Mouse (Mus musculus): ENCODE data around the gene Ankrd24.

Gene Ankrd24

DNA sequence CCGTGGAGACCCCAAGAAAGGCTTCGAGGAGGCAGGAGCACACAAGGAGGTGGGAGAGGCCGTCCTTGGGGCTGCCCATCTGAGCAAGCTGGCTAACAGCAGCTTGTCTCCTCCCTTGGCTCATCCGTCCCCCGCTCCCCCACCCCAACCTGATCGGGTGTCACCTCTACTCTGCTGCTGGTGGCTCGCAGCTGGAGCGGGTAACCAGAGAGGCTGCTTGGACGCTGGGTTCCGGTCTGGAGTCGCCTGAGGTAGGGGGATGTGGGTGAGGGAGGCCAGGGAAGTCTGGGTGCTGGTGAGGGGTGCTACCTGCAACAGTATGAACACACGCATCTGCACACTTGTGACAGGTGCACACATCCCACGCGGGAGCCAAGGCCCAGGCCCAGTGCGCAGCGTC, at the start of gene Ankrd24:
TSS of gene Ankrd24 (plus strand) at position 151 of the 400 bp plus-strand sequence.
- peak; percentile 73 for DNase-seq

DNA sequence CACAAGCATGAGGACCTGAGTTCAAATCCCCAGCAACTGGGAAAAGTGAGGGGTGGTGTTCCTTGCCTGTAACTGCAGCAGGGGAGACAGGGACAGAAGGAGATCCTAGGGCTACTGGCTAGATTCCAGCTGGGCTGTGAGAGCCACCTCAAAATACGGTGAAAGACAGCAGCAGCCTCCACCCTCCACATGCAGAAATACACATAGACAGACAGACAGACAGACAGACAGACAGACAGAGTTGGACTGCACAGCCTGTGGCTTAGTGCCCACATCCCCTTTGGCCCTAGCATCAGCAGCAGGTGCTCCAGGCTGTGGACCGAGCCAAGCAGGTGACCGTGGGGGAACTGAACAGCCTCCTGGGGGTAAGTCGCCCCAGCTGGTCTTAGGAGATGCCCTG, 48.4 kb upstream of the Ankrd24 start:
- DNase-seq: peak; percentile 78

DNA sequence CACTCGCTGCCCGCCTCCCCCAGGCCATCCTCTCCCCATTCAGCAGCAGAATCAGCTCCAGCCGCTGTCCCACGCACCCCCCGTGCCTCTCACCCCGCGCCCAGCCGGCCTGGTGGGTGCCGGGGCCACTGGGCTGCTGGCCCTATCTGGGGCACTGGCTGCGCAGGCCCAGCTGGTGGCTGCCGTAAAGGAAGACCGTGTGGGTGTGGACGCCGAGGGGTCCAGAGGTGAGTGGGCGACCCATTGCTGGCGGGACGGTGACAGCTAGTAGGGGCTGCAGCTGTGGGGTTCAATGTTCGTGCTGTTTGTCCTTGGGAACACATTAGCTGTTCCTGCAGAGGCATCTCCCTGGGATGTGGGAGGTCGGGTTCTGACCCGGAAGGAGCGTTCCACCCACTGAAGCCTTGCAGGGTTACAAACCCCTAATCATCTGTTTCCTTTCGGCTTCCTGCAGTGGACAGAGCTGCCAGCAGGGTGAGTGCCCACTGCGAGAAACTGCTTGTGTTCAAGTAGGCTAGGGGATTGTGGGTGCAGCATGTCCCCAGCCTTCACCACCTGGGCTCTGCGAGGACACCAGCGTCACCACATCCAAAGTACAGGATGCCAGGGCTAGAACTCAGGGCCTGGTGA, 47.8 kb upstream of the Ankrd24 start:
- DNase-seq: no peak

DNA sequence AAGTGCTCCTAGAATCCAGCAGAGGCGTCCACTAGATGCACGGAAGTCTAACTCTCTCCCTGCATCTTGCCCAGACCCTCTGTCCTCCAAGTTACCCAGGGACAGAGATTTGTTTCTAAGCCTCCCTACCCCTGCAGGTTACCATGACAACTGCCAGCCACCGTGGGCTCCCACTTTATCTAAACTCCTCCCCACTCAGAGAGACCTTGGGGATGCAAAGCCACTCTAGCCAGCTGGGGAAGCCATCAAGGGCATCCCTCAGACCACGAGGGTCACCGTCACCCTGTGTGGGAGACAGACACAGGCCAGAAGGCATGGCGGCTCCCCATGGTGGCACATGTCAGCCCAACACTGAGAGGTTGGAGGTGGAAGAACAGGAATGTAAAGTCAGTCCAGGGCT, 45.0 kb upstream of the Ankrd24 start:
- DNase-seq: no peak

DNA sequence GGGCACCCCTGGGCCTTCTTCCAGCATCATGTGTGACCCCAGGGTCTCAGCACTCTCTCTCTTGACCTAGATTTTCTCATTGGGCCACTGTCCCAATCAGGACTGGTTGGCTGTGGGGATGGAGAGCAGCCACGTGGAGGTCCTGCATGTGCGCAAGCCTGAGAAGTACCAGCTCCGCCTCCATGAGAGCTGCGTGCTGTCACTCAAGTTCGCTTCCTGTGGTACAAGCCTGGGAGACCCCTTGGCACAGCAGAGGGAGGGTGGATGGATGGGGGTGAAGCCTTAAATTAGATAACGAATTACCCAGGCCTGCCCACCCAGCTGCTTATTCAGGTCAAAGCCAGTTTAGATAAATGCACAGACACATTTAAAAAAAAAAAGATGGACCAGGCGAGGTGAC, 39.6 kb upstream of the Ankrd24 start:
- peak; percentile 35 for DNase-seq

DNA sequence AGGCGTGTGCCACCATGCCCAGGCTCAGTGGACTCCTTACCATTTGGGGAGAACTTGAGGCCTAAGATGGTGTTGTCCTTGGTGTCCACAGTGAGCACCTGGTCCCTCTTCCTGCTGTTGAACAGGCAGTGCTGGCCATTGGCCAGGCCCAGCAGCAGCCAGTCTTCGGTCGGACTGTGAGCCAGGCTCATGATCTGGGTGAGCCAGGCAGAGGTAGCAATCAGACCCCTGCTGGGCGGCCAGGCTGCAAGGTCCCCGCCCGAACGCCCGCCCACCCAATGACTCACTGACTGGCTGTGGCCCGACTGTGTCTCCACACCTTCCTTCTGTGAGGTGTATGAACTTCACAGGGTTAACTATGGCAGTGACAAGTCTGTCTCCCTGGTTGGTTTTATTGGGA, 36.5 kb upstream of the Ankrd24 start:
- DNase-seq: peak; percentile 66

DNA sequence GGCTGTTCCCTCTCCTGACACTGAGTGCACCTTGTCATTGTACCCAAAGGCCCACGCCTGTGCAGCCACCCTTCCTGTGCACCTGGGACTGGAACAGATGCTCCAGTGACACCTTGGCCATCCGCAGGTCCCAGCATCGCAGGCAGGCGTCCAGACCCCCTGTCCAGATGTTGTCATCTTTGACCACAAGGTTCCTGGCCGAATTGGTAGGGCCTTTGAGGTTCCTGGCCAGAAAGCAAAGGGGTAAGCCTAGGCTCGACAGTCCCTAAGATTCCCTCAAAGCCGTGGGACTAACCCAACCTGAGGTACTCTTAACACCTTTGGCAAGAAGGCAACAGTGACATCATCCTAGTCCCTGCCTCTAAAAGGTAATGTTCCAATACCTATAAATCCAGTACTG, 35.7 kb upstream of the Ankrd24 start:
- DNase-seq: peak; percentile 59

DNA sequence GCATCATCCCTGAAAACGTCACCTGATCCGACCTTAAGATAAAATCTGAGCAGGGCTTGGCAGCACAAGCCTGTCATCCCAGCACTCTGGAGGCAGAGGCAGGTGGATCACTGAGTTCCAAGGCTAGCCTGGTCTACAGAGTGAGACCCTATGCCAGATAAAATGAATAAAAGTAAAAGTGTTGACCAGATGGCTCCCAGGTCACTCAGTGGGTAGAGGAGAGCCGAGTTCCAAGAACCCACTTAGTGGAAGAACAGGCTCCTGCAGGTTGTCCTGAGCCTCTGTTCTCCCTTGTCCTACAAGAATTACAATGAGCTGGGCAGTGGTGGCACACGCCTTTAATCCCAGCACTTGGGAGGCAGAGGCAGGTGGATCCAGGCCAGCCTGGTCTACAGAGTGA, 35.1 kb upstream of the Ankrd24 start:
- peak; percentile 50 for DNase-seq

DNA sequence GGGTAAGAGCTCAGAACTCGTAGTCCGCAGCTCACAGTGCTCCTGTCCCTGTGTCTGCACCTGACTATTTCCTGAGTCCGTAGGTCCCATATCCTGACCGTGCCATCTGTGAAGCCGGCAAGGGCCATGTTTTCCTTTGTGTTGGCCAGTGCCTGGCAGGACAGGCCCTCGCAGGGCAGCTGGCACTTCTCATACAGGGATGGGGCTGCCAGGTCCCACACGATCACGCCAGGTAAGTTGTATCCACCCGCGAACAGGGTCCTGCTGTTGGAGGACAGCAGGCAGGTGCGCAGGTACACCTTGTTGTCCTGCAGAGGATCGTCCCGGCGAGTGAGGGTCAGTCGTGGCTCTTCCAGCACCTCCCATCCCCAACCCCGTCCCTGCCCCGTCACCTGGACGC, 34.4 kb upstream of the Ankrd24 start:
- DNase-seq: peak; percentile 85

DNA sequence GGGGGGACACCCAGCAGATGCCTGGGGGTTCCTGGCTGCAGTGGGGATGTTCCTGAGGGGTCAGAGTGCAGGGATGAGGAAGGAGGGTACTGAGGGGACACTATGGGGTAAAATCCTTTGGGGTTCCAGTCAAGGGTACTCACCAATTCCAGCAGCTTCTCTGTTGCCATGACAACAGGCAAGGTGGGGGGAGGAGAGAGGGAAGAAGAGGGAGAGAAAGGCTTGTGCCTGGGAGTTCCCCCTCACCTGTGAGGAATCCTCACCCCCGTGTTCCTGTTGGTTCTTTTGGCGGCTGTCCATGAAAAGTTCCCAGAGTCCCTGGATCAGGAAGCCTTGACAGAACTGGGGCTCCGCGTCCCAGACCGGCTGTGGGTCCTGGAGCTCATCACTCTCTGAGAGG, 32.7 kb upstream of the Ankrd24 start:
- peak; percentile 62 for DNase-seq

DNA sequence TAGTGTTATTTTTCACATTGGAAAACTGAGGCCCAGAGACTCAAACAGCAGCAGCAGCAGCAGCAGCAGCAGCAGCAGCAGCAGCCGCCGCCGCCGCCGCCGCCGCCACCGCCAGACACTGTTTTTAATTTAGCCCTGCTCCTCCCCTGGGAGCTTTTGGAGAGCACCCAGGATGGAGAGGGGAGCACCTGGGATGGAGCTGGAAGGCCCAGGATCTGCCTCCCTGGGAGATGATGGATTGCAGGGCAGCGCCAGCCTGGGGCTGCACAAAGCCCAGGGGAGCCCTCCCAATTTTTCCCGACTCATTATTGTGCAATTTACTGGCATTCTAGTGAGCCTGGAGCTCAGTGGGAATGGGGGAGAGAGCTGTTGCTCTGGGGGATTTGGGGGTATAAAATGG, 31.7 kb upstream of the Ankrd24 start:
- DNase-seq: peak; percentile 41

DNA sequence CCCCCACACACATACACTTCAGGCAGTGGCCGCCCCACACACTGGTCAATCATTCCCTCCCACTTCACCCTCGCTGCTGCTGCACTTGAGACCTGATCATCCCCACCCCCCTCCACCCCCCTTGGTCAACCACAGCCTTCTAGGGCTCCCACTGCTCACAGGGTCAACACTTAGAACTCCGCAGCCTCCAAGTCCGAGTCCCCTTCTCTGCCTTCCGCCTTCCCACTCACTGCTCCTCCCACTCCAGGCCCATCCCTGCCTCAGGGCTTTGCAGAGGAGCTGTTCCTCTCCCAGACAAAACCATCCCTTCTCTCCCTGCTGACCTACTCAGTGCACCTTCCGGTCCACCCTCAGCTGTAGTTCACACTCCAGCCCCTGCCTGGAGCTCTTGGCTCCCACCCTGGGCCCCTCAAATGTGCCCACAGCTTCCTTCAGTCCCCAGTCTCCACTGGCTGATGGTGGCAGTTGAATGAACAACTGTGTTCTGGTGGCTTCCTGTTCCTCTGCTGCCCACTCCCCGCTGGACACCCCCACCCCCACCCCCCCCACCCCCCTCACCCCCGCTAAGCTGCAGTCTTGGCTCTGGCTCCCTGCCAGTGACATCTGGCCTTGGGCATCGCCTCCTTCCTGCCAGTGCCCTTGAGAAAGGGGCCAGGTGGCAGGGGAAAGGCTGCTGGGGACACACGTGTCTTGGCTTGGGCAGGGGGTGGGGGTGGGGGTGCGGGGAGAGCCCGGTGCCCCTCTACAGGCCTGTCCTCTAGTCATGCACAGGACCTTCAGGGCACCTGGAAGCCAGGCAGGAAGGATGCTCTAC, 31.0 kb upstream of the Ankrd24 start:
- DNase-seq: peak; percentile 47

DNA sequence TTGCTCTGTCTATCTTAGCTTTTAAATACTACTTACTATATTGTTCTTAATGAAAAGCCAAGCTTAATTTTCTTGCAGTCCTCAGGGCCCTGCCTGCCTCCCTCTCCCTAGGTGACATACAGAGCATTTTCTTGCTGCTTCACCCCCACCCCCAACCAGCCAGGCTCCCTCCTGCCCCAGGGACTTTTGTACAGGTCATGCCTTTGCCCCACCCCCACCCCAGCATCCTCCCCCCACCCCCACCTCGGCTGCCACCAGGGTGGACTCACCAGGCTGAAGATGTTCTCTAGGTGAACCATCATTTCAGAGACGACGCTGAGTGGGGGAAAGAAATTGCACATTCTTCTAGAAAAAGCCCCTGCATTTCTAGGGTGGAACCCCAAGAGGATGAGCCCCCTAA, 30.0 kb upstream of the Ankrd24 start:
- DNase-seq: no peak

DNA sequence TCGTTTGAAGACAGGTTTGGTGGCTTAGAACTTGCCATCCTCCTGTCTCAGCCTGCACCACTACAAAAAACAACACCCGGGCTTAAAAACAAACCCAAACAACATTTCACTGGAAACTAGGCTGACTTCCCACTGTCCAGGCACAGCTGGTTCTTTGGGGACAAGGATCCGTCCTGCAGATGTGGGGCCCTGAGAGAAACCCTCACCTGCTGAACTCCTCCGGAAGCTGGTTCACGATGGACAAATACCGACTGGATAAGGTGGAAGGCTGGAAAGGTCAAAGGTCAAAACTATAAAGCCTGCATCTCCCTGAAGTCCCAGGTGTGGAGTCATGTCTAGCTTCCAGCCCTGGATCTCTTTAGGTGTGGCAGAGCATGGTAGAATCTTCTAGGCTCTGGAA, 29.5 kb upstream of the Ankrd24 start:
- DNase-seq: peak; percentile 37

DNA sequence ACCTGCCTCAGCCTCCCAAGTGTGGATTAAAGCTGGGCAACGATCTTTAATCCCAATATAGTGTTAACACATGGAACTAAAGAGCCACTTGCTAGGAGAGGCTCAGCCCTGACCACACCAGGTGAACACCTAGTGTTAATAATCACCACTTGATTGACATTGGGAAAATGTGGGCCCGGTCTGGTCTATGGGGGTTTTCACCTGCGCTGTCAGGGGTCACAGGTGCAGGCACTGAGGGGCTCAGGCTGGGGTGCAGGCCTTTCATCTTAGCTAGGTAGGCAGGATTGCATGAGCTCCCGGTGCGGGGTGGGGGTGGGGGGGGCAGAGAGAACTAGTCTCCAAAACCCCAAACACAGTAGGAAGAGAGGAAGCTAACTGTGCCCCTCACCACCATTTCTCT, 28.7 kb upstream of the Ankrd24 start:
- DNase-seq: peak; percentile 55

DNA sequence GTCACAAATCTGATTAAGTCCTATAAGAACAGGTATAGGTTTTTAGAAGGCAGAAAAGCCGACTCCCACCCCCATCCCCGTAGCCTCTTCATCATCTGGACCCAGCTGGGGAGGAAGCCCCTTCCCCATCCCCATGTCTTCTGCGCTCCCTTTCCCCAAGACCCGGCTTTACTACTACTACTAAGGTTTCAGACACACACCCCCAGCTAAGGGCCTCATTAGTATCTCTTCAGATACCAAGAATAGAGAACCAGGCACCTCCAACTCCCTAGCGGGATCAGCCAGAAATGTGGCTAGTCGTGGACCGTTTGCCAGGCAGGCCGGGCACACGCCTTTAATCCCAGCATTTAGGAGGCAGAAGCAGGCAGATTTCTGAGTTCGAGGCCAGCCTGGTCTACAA, 28.2 kb upstream of the Ankrd24 start:
- DNase-seq: peak; percentile 63

DNA sequence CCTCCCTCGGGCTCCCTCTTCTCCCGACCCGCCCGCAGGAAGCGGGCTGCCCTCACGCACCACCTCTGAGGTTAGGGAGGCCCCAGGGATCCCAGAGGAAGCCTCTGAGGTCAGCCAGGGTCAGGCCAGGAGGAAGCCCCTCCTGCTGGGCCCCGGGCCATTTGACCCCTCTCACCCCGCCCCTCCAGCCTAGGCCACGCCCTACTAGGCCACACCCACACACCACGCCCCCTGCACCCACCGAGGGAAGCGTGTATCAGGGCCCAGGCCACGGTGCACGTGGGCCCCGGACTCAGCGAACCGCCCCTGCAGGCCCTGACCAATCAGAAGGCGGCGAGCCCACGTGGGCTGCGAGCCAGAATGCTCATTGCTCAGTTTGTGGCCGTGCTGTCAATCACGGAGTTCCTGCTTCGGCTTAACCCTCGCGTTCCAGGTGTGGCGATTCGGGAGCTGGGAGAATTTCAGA, 27.6 kb upstream of the Ankrd24 start, which contains the start of gene Tle6:
TSS of gene Tle6 (minus strand) at position 336 of the 466 bp plus-strand sequence.
- DNase-seq: peak; percentile 95

DNA sequence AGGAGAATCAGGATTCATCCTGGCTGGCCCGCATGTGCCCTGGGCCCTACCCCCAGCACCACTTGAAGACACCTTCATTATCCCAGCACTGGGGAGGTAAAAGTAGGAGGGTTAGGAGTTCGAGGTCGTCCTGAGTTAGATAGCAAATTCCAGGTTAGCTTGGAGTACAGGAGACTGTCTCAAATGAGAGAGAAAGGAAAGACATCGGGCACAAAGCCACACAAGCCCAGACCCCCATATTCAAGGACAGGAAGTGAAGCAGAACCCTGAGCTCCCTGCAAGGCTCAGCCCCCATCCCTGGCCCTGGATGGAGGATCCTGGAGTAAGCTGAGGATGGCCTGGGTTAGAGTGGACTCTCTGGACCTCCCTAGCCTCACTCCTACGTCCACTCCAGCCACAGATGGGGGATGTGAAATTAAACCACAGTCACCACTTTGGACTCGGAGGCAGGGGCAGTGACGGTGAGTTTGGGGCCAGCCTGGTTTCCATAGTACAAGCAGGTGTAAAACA, 26.9 kb upstream of the Ankrd24 start:
- DNase-seq: peak; percentile 65

DNA sequence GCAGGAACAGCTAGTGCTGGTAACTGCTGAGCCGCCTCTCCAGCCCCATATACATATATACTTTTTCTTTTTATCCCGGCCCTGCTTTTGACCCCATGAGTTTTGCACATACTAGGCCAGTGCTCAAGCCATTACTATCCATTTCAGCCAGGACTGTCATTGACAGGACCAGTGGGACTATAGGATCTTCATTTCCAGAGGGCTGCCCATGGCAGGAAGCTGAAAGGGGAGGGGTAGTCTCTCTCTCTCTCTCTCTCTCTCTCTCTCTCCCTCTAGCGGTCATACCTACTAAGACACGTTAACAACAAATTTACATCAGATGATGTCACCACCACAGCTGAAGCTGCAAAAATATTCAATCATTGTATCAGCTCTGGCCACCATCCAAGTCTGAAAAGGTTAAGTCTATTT, 25.6 kb upstream of the Ankrd24 start:
- peak; percentile 74 for DNase-seq

DNA sequence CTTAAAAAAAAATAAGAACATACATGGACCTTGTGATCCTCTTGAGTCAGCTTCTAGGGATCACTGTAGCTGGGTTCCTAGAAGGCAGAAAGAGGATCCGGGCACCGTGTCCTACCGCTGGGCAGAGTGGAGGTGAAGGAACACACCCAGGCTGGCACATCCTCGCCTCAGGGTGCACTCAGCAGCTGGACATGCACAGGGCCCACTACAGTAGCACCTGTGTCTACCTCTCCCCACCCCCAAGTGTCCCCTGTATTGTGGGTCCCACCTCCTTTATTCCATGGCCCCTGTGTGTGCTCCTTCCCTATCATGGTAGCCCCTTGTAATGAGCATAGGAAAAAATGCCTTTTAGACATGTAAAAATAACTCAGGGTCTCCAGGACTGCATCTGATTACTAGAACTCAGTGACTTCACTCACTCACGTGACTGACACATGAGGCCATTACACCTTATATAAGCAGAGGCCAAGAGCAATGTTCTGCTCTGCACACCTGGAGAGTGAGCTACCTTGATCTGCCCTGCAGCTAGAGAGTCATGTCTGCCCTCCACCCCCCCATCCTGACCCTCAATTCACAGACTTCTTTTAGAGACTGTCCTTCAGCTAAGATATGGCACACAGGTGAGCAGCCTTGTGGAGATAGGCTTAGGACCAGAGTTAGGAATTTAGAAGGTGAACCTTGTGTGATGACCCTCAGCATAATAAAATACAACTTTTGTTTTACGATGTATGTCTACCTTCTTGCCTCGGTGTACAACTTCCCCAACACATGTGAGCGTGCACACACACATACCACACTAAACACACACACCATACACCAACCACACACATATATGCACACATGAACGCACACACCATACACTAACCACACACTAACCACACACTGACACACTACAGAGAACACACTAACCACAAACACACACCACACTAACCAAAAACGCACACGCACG, 24.0 kb upstream of the Ankrd24 start:
- peak; percentile 72 for DNase-seq

DNA sequence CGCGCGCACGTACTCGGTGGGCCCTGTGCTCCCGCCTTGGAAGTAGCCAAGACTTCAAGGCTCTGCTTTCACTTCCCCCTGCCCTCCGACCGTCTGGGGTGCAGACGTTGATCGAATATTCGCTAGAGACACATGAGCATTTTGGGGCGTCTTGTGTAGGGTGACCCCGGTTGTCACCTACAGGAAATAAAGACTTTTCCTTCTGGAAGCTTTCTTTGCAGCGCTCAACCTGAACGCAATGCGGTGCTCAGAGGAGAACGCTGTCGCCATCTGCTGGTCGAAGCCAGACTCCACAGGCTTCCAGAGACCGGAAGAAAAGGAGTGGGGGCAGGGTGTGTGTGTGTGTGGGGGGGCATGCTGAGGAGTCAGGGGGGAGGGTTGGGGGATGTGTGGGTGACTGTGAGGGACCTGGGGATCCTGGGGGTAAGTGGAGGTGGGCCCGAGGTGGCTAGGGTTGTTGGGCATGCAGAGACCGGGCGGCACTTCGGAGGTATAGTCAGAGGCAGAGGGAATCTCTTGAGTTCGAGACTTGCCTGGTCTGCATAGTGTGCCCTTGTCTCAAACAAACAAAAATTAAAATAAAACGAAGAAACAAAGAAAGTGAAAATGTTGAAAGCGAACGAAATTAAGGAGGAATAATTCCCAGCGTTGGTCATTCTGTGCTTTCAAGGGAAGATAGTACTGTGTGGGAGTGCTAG, 23.2 kb upstream of the Ankrd24 start:
- DNase-seq: peak; percentile 88

DNA sequence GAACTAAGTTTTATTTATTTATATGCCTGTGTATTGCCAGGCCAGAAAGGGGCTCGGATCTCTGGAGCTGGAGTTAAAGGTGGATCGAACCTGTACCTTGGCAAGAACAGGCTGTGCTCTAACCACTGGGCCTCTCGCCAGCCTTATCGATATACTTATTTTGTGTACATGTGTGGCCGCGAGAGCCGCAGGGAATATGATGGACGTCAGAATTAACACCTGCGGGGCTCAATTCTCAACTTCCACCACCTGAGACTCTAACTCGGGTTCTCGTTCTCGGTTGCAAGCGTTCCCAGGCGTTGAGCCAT, 22.7 kb upstream of the Ankrd24 start:
- no peak for DNase-seq

Measured in cerebellum, adult 9-11 months (tissue).